Mouse (Mus musculus) cerebellum, adult 11 months (tissue): ENCODE measurements at regions not wholly inside any gene's neighbourhood (a gene's known extent, or its start where the extent isn't known, plus 50 kb on each side); places are given as distances from the start of the nearest gene placed in this dataset.

ENCODE experiments used
- DNase-seq: peaks from one replicate; pipeline ENCODE4 v3.0.0; 2022

GRCm38 (mm10) chr14:105556813-105557212, 298.4 kb downstream of the Ndfip2 start:
- DNase-seq, result no peak

- DNase-seq, result no peak
These were observed 285.7 kb downstream of the Ndfip2 start for GRCm38 (mm10) chr14:105544066-105544465.

- DNase-seq, result no peak
These were observed 284.2 kb downstream of the Ndfip2 start for GRCm38 (mm10) chr14:105542486-105543145.

- DNase-seq, result no peak
These were observed 283.7 kb downstream of the Ndfip2 start for GRCm38 (mm10) chr14:105542090-105542485.

GRCm38 (mm10) chr14:105532168-105532745, 273.9 kb downstream of the Ndfip2 start:
- DNase-seq, result no peak

GRCm38 (mm10) chr14:105528107-105528506, 269.7 kb downstream of the Ndfip2 start:
- DNase-seq, result no peak

GRCm38 (mm10) chr14:105523849-105524248, 265.5 kb downstream of the Ndfip2 start:
- DNase-seq, result no peak

GRCm38 (mm10) chr14:105522279-105522678, 263.9 kb downstream of the Ndfip2 start:
- DNase-seq, result no peak

- DNase-seq, result no peak
These were observed 260.3 kb downstream of the Ndfip2 start for GRCm38 (mm10) chr14:105518706-105519105.

- no peak for DNase-seq
These were observed 256.0 kb downstream of the Ndfip2 start for GRCm38 (mm10) chr14:105514413-105514812.

- no peak for DNase-seq
These were observed 254.7 kb downstream of the Ndfip2 start for GRCm38 (mm10) chr14:105512914-105513677.

GRCm38 (mm10) chr14:105511826-105512225, 253.5 kb downstream of the Ndfip2 start:
- no peak for DNase-seq

- DNase-seq, result no peak
These were observed 252.8 kb downstream of the Ndfip2 start for GRCm38 (mm10) chr14:105511135-105511534.

GRCm38 (mm10) chr14:105505261-105505660, 246.9 kb downstream of the Ndfip2 start:
- DNase-seq, result no peak

GRCm38 (mm10) chr14:105504376-105504775, 246.0 kb downstream of the Ndfip2 start:
- DNase-seq, result no peak

GRCm38 (mm10) chr14:105503806-105504205, 245.4 kb downstream of the Ndfip2 start:
- DNase-seq, result no peak

- no peak for DNase-seq
These were observed 244.2 kb downstream of the Ndfip2 start for GRCm38 (mm10) chr14:105502633-105502975.

- no peak for DNase-seq
These were observed 243.6 kb downstream of the Ndfip2 start for GRCm38 (mm10) chr14:105501792-105502632.

GRCm38 (mm10) chr14:105500966-105501741, 242.8 kb downstream of the Ndfip2 start:
- no peak for DNase-seq

GRCm38 (mm10) chr14:105499319-105499895, 241.0 kb downstream of the Ndfip2 start:
- DNase-seq, result no peak

GRCm38 (mm10) chr14:105498155-105498906, 240.0 kb downstream of the Ndfip2 start:
- no peak for DNase-seq
